Mouse (Mus musculus): ENCODE results near the gene Map3k5. TPM values are rescaled to one million over a fixed set of nuclear protein-coding genes. Genes with fewer than 3 reads are reported as not detected.

The Map3k5 gene
- polyA plus RNA-seq, 1 experiment, result 2.2 TPM

- TF ChIP-seq CTCF (IDR thresholded peaks at IDR 0.05; ENCODE audit: borderline replicate concordance, extremely low read depth, insufficient read depth, insufficient read length) (no peak), POLR2A (IDR thresholded peaks at IDR 0.05; ENCODE audit: borderline replicate concordance, extremely low read depth, insufficient read depth, insufficient read length, poor library complexity, severe bottlenecking) (no peak)
- no peak for DNase-seq (ENCODE audit: low read depth)
Measured at GRCm38 (mm10) chr10:20152131-20152530, 217.9 kb downstream of the Map3k5 start.

- DNase-seq (ENCODE audit: low read depth), result no peak
- TF ChIP-seq POLR2A (IDR thresholded peaks at IDR 0.05; ENCODE audit: borderline replicate concordance, extremely low read depth, insufficient read depth, insufficient read length, poor library complexity, severe bottlenecking), result no peak
- no peak for TF ChIP-seq CTCF (IDR thresholded peaks at IDR 0.05; ENCODE audit: borderline replicate concordance, extremely low read depth, insufficient read depth, insufficient read length)
Measured at GRCm38 (mm10) chr10:20153507-20153906, 219.2 kb downstream of the Map3k5 start.

GRCm38 (mm10) chr10:20155401-20155800 is 221.1 kb downstream of the Map3k5 start:
- no peak for DNase-seq (ENCODE audit: low read depth)
- no peak for TF ChIP-seq POLR2A (IDR thresholded peaks at IDR 0.05; ENCODE audit: borderline replicate concordance, extremely low read depth, insufficient read depth, insufficient read length, poor library complexity, severe bottlenecking)
- TF ChIP-seq CTCF (IDR thresholded peaks at IDR 0.05; ENCODE audit: borderline replicate concordance, extremely low read depth, insufficient read depth, insufficient read length), result no peak

- TF ChIP-seq CTCF (IDR thresholded peaks at IDR 0.05; ENCODE audit: borderline replicate concordance, extremely low read depth, insufficient read depth, insufficient read length) (no peak), POLR2A (IDR thresholded peaks at IDR 0.05; ENCODE audit: borderline replicate concordance, extremely low read depth, insufficient read depth, insufficient read length, poor library complexity, severe bottlenecking) (no peak)
- no peak for DNase-seq (ENCODE audit: low read depth)
Measured at GRCm38 (mm10) chr10:20157021-20157726, 222.9 kb downstream of the Map3k5 start.

GRCm38 (mm10) chr10:20158756-20159155 is 224.5 kb downstream of the Map3k5 start:
- TF ChIP-seq CTCF (IDR thresholded peaks at IDR 0.05; ENCODE audit: borderline replicate concordance, extremely low read depth, insufficient read depth, insufficient read length), result no peak
- TF ChIP-seq POLR2A (IDR thresholded peaks at IDR 0.05; ENCODE audit: borderline replicate concordance, extremely low read depth, insufficient read depth, insufficient read length, poor library complexity, severe bottlenecking), result no peak
- DNase-seq (ENCODE audit: low read depth), result no peak

- no peak for DNase-seq (ENCODE audit: low read depth)
- no peak for TF ChIP-seq CTCF (IDR thresholded peaks at IDR 0.05; ENCODE audit: borderline replicate concordance, extremely low read depth, insufficient read depth, insufficient read length)
- TF ChIP-seq POLR2A (IDR thresholded peaks at IDR 0.05; ENCODE audit: borderline replicate concordance, extremely low read depth, insufficient read depth, insufficient read length, poor library complexity, severe bottlenecking), result no peak
Measured at GRCm38 (mm10) chr10:20159308-20159707, 225.0 kb downstream of the Map3k5 start.

GRCm38 (mm10) chr10:20160914-20161313 is 226.6 kb downstream of the Map3k5 start:
- no peak for DNase-seq (ENCODE audit: low read depth)
- TF ChIP-seq CTCF (IDR thresholded peaks at IDR 0.05; ENCODE audit: borderline replicate concordance, extremely low read depth, insufficient read depth, insufficient read length) (no peak), POLR2A (IDR thresholded peaks at IDR 0.05; ENCODE audit: borderline replicate concordance, extremely low read depth, insufficient read depth, insufficient read length, poor library complexity, severe bottlenecking) (no peak)

GRCm38 (mm10) chr10:20164810-20165209 is 230.5 kb downstream of the Map3k5 start:
- TF ChIP-seq POLR2A (IDR thresholded peaks at IDR 0.05; ENCODE audit: borderline replicate concordance, extremely low read depth, insufficient read depth, insufficient read length, poor library complexity, severe bottlenecking), result no peak
- no peak for TF ChIP-seq CTCF (IDR thresholded peaks at IDR 0.05; ENCODE audit: borderline replicate concordance, extremely low read depth, insufficient read depth, insufficient read length)
- DNase-seq (ENCODE audit: low read depth), result no peak

GRCm38 (mm10) chr10:20166797-20167196 is 232.5 kb downstream of the Map3k5 start:
- TF ChIP-seq CTCF (IDR thresholded peaks at IDR 0.05; ENCODE audit: borderline replicate concordance, extremely low read depth, insufficient read depth, insufficient read length) (no peak), POLR2A (IDR thresholded peaks at IDR 0.05; ENCODE audit: borderline replicate concordance, extremely low read depth, insufficient read depth, insufficient read length, poor library complexity, severe bottlenecking) (no peak)
- no peak for DNase-seq (ENCODE audit: low read depth)

- TF ChIP-seq CTCF (IDR thresholded peaks at IDR 0.05; ENCODE audit: borderline replicate concordance, extremely low read depth, insufficient read depth, insufficient read length), result no peak
Measured at GRCm38 (mm10) chr10:20167467-20167866, 233.2 kb downstream of the Map3k5 start.

GRCm38 (mm10) chr10:20169182-20169674 is 235.0 kb downstream of the Map3k5 start:
- TF ChIP-seq POLR2A (IDR thresholded peaks at IDR 0.05; ENCODE audit: borderline replicate concordance, extremely low read depth, insufficient read depth, insufficient read length, poor library complexity, severe bottlenecking), result no peak
- no peak for DNase-seq (ENCODE audit: low read depth)

More at GRCm38 (mm10) chr10:20167467-20167866, 233.2 kb downstream of the Map3k5 start:
- DNase-seq (ENCODE audit: low read depth), result no peak

- TF ChIP-seq CTCF (IDR thresholded peaks at IDR 0.05; ENCODE audit: borderline replicate concordance, extremely low read depth, insufficient read depth, insufficient read length) (no peak), POLR2A (IDR thresholded peaks at IDR 0.05; ENCODE audit: borderline replicate concordance, extremely low read depth, insufficient read depth, insufficient read length, poor library complexity, severe bottlenecking) (no peak)
- peak; percentile 57 for DNase-seq (ENCODE audit: low read depth)
Measured at GRCm38 (mm10) chr10:20169927-20170604, 235.8 kb downstream of the Map3k5 start.
